Mouse (Mus musculus): ENCODE data around the gene Olfr1360. TPM values are rescaled to one million over a fixed set of nuclear protein-coding genes. Genes with fewer than 3 reads are reported as not detected.

Olfr1360 gene
- not detected for total RNA-seq (2023)

GRCm38 (mm10) chr13:21677305-21677704 is at the start of gene Olfr1360:
Gene Olfr1360, minus strand, starts transcription at chr13:21677405.

GRCm38 (mm10) chr13:21721757-21722372 is 44.7 kb upstream of the Olfr1360 start, which contains the start of gene Hist1h2bm:
Gene Hist1h2bm, plus strand, starts transcription at chr13:21722044.

GRCm38 (mm10) chr13:21717397-21718357 is 40.5 kb upstream of the Olfr1360 start, which contains the start of gene Hist1h3h:
Gene Hist1h3h, plus strand, starts transcription at chr13:21717659.

GRCm38 (mm10) chr13:21715864-21716539 is 38.8 kb upstream of the Olfr1360 start, which contains the start of the genes Hist1h2bl and Hist1h2ai:
Gene Hist1h2bl, minus strand, starts transcription at chr13:21716143.
Gene Hist1h2ai, plus strand, starts transcription at chr13:21716422.

GRCm38 (mm10) chr13:21697811-21698210 is 20.6 kb upstream of the Olfr1360 start, which contains the start of gene Olfr1359:
Gene Olfr1359, plus strand, starts transcription at chr13:21698111.

GRCm38 (mm10) chr13:21663286-21663685 is 13.9 kb downstream of the Olfr1360 start, which contains the start of gene Olfr1361:
Gene Olfr1361, minus strand, starts transcription at chr13:21663386.

GRCm38 (mm10) chr13:21642418-21642817 is 34.8 kb downstream of the Olfr1360 start, which contains the start of gene Olfr11:
Gene Olfr11, minus strand, starts transcription at chr13:21642518.

Other genes starting within 250 kb of the Olfr1360 start
- gene Pgbd1, start 236.3 kb downstream of the Olfr1360 start, total RNA-seq (2023): not detected
- gene Zscan26, start 223.7 kb downstream of the Olfr1360 start, total RNA-seq (2023): 10 to 100 TPM; 39.7 to 41.9 TPM
- under 1 TPM; 0.45 to 0.61 TPM for gene Nkapl, start 208.9 kb downstream of the Olfr1360 start, total RNA-seq (2023)
- gene Zkscan4, start 198.5 kb downstream of the Olfr1360 start, total RNA-seq (2023): 1 to 10 TPM in 1 of 2 experiments, under 1 TPM in 1; 0.21 to 1.3 TPM
- gene Gm10065, start 198.0 kb downstream of the Olfr1360 start, total RNA-seq (2023): not detected
- 1 to 10 TPM; 3.2 to 4.5 TPM for gene AK157302, start 182.2 kb downstream of the Olfr1360 start, total RNA-seq (2023)
- 10 to 100 TPM; 13.1 to 17.2 TPM for gene Gm11273, start 176.0 kb downstream of the Olfr1360 start, total RNA-seq (2023)
- 1 to 10 TPM; 4.9 to 5.6 TPM for gene Zkscan8, start 146.3 kb downstream of the Olfr1360 start, total RNA-seq (2023)
- gene Olfr1366, start 134.6 kb downstream of the Olfr1360 start, total RNA-seq (2023): not detected
- not detected for gene Olfr1535, start 117.5 kb downstream of the Olfr1360 start, total RNA-seq (2023)
- gene Olfr1364, start 95.6 kb downstream of the Olfr1360 start, total RNA-seq (2023): not detected
- gene Olfr1362, start 63.4 kb downstream of the Olfr1360 start, total RNA-seq (2023): not detected
- not detected for gene Olfr11, start 34.9 kb downstream of the Olfr1360 start, total RNA-seq (2023)
- gene Olfr1361, start 14.0 kb downstream of the Olfr1360 start, total RNA-seq (2023): not detected
- gene Olfr1359, start 20.7 kb upstream of the Olfr1360 start, total RNA-seq (2023): not detected
- 100 to 1,000 TPM in 1 of 2 experiments, 10 to 100 TPM in 1; 76.3 to 127 TPM for gene Hist1h2bl, start 38.7 kb upstream of the Olfr1360 start, total RNA-seq (2023)
- 10 to 100 TPM; 49.1 to 81.3 TPM for gene Hist1h2ai, start 39.0 kb upstream of the Olfr1360 start, total RNA-seq (2023)
- gene Hist1h3h, start 40.3 kb upstream of the Olfr1360 start, total RNA-seq (2023): 100 to 1,000 TPM; 116 to 129 TPM
- gene Hist1h2bm, start 44.6 kb upstream of the Olfr1360 start, total RNA-seq (2023): 10 to 100 TPM in 1 of 2 experiments, 1 to 10 TPM in 1; 9.8 to 11.6 TPM
- gene Hist1h4j, start 57.7 kb upstream of the Olfr1360 start, total RNA-seq (2023): 10 to 100 TPM; 15.5 to 16.5 TPM
- 100 to 1,000 TPM; 368 to 459 TPM for gene Hist1h4k, start 73.1 kb upstream of the Olfr1360 start, total RNA-seq (2023)
- gene Hist1h2ak, start 76.4 kb upstream of the Olfr1360 start, total RNA-seq (2023): 10 to 100 TPM; 38.3 to 45.1 TPM
- gene Hist1h2bn, start 76.7 kb upstream of the Olfr1360 start, total RNA-seq (2023): 100 to 1,000 TPM in 1 of 2 experiments, 10 to 100 TPM in 1; 96.0 to 110 TPM
- gene Hist1h1b, start 103.2 kb upstream of the Olfr1360 start, total RNA-seq (2023): 100 to 1,000 TPM in 1 of 2 experiments, 10 to 100 TPM in 1; 97.5 to 117 TPM
- 100 to 1,000 TPM; 136 to 153 TPM for gene Hist1h3i, start 106.0 kb upstream of the Olfr1360 start, total RNA-seq (2023)
- 10 to 100 TPM; 24.1 to 24.2 TPM for gene Hist1h2an, start 109.8 kb upstream of the Olfr1360 start, total RNA-seq (2023)
- gene Hist1h2bp, start 110.1 kb upstream of the Olfr1360 start, total RNA-seq (2023): 10 to 100 TPM; 19.4 to 40.1 TPM
- gene Hist1h2bq, start 132.8 kb upstream of the Olfr1360 start, total RNA-seq (2023): 100 to 1,000 TPM; 150 to 156 TPM
- gene Hist1h2ao, start 133.1 kb upstream of the Olfr1360 start, total RNA-seq (2023): 100 to 1,000 TPM; 303 to 332 TPM
- gene Hist1h4m, start 134.3 kb upstream of the Olfr1360 start, total RNA-seq (2023): 100 to 1,000 TPM; 127 to 412 TPM
- 100 to 1,000 TPM in 1 of 2 experiments, 10 to 100 TPM in 1; 44.0 to 264 TPM for gene Hist1h4n, start 154.8 kb upstream of the Olfr1360 start, total RNA-seq (2023)
- 10 to 100 TPM; 29.1 to 43.8 TPM for gene Hist1h2ap, start 156.1 kb upstream of the Olfr1360 start, total RNA-seq (2023)
- 100 to 1,000 TPM; 156 to 160 TPM for gene Hist1h2br, start 156.3 kb upstream of the Olfr1360 start, total RNA-seq (2023)